Mouse (Mus musculus): ENCODE measurements around the gene B230217C12Rik.

GRCm38 (mm10) chr11:97825295-97825694, 15.3 kb upstream of the B230217C12Rik start:
- no peak for TF ChIP-seq POLR2A (IDR thresholded peaks at IDR 0.05; ENCODE audit: borderline replicate concordance, control insufficient read depth, low read depth, low read length)
- no peak for TF ChIP-seq CTCF (IDR thresholded peaks at IDR 0.05; ENCODE audit: control insufficient read depth, insufficient read depth, low read length)

Data from bone marrow, adult 2 months (tissue).